Comparison of ENCODE assay signal across 16 mouse cellular contexts in the genomic region with DNA sequence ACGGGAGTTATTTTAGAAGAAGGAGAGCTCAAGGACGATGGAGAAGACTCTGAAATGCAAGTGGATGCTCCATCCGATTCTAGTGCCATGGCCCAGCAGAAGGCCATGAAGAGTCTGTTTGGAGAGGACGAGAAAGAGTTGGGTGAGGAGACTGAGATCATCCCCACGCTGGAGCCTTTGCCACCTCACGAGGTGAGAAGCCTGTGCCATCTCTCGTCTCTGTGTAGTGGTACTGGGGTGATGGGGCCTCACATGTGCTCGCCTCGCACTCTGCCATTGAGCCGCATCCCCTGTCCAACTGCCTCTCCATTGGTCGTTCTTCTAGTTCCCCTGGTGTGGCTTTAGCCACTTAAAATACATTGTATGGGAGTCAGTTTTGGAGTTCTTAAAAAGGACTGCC.
"Had no signal": no experiment of that assay in that cellular context is flagged by ENCODE, and none has a peak within 500 bp of the region (broad histone marks: within the 10 kb centered on the region; RNA-seq: fewer than 3 reads in every experiment).

No protein-coding gene starts in this region.

- H3K9ac ChIP-seq: neural tube, embryonic 13.5 days; neural tube, embryonic 15.5 days; stomach, embryonic 15.5 days had no signal

- H3K4me2 ChIP-seq: neural tube, embryonic 13.5 days; neural tube, embryonic 15.5 days; stomach, embryonic 15.5 days had no signal

- H3K9me3 ChIP-seq: neural tube, embryonic 13.5 days; neural tube, embryonic 15.5 days; stomach, embryonic 15.5 days had no signal

- H3K27me3 ChIP-seq: neural tube, embryonic 13.5 days; neural tube, embryonic 15.5 days; stomach, embryonic 15.5 days had no signal

- DNase-seq: retina, postnatal 1 day; right cerebral cortex, adult 18-20 months; right cerebral cortex, postnatal 14 days; right cerebral cortex, postnatal 25 days; right cerebral cortex, postnatal 4 days; spleen, adult 18-20 months; thymus, adult 18-20 months; thymus, adult 2 months; thymus, postnatal 14 days; thymus, postnatal 25 days; thymus, postnatal 36 days; thymus, postnatal 4 days had no signal

- H3K4me3 ChIP-seq: neural tube, embryonic 13.5 days; neural tube, embryonic 15.5 days; stomach, embryonic 15.5 days had no signal

- H3K4me1 ChIP-seq: neural tube, embryonic 13.5 days; neural tube, embryonic 15.5 days; stomach, embryonic 15.5 days had no signal

- H3K27ac ChIP-seq: neural tube, embryonic 13.5 days; neural tube, embryonic 15.5 days; stomach, embryonic 15.5 days; stomach, postnatal 0 days had no signal
